Mouse (Mus musculus) G1E-ER4 (cell line): ENCODE results near the gene Mtf2. TPM values are rescaled to one million over a fixed set of nuclear protein-coding genes. Genes with fewer than 3 reads are reported as not detected.

Experiments
- GATA1 ChIP-seq: IDR thresholded peaks from one replicate; pipeline ENCODE4 v1.8.0; 2012; ENCODE audit warnings: low read length, inconsistent platforms
- polyA plus RNA-seq: library from polyadenylated mRNA; stranded (reverse); fragments of >175 nt; gene quantifications from 2 replicates; pipeline ENCODE4 v1.2.3, GENCODE M21; 2012

Gene Mtf2
- 17.9 and 33.5 TPM in 2 replicates for polyA plus RNA-seq

DNA sequence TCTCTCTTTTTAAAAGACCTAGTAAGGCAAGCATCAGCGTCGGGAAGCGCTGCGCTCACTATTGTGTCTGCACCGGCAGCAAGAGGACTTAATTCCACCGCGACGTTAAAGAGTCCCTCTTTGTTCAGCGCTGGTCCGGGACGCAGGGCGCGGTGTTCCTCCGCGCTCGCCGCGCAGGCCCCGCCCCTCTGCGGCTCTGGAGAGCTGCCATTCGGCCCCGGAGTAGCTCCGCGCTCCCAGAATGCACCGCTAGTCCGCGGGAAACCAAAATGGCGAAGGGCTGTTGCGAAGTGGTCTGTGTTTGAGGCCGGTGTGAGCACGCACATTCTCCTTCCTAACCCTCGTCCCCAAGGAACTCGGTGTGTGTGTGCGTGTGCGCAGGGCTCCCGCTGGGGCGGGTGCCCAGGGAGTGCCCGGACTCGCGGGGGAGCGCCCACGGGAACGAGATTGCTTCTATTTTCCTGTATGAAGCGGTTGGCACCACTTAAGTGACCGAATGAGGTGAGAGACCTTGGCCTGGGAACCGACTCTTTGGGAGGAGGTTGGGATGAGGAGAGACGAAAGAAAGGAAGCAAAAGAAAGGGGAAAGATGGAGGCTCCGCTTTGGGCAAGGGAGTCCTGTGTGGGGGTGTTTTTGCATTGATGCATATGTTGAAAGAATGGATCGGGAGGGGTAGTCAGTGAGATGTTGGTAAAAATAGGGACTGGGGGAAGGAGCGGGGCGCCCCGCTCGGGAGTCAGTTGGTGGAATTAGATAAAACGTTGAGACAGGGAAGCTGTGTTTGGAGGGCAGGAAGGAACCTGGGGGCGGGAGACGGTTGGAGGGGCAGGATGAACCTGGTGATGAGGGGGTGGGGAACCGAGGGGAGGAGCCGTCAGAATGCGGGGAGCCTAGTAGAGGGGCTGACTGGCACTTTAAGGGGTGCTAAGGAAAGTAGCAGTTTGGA, at the start of gene Mtf2:
Gene Mtf2 (plus strand): TSS at position 210 of the 947 bp plus-strand sequence.
- TF ChIP-seq GATA1, result no peak

DNA sequence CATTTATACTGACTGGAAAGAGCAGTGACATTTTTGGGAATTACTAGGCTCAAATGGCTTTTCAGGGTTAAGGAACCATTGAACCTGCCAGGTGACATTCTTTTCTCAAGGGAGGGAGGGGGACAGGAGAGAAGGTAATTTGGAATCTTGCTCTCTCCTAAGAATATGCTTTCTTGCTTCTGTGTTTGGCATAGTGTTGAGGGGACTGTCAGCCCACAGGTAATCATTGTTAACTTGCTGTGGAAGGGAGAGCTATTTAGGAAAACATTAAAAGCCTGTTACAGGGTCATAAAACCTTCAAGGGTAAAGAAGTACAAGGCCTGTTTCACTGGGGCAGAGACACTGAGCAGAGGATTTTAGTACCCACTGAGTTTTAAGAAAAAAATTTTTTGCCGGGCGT, 48.2 kb upstream of the Mtf2 start:
- no peak for TF ChIP-seq GATA1

DNA sequence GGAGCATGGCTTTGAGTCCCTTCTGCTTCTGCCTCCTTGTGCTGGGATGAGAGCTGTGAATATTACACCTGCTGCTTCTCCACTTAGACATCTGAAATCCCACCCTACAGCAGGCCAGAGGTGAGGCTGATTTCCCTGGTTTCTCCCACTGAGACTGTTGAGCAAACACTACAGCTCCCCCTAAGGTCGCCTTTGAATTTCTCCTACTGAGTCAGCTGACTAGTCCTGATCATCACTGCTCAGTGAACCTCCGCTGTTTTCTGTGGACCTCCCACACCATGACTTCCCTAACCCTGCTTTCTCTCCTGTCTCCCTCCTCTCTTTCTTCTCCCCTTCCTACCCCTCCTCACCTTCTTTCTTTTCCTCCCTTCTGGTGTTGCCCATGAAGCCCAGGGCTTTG, 46.1 kb upstream of the Mtf2 start:
- TF ChIP-seq GATA1, result no peak

DNA sequence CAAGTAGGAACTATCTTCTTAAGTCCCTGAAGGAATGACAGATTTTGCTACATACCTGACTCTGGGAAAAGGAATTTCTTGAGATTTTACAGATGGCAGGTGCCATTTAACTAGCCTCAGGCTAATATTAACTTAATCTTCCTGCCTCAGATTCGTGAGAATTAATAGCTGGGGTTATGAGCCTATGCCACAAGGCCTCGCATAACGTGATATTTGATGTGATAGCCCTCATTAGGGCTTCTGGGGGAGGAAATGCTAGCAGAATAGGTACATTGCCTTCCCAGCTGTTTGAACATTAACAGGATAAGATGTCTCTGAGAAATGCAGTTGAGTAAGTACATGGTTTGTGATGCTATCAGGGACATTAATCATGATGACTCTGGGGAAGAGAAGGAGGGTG, 44.1 kb upstream of the Mtf2 start:
- TF ChIP-seq GATA1, result no peak

DNA sequence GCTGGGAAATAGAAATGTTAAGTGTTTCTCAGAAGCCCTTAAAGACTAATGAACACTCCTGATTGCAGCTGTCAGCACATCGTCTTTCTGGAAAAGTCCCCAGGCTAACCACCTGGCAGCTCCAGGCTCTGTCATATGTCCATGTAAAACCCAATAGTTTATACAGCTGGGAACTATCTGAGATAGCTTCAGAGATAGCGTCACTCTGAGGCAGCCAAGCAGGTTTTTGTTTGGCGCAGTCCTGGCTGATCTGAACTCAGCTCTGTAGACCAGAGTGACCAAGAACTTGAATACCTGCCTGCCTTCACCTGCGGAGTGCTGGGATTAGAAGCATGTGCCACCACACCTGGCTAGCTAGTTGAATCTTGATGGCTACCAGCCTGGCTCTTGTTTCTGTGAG, 37.2 kb upstream of the Mtf2 start:
- no peak for TF ChIP-seq GATA1

DNA sequence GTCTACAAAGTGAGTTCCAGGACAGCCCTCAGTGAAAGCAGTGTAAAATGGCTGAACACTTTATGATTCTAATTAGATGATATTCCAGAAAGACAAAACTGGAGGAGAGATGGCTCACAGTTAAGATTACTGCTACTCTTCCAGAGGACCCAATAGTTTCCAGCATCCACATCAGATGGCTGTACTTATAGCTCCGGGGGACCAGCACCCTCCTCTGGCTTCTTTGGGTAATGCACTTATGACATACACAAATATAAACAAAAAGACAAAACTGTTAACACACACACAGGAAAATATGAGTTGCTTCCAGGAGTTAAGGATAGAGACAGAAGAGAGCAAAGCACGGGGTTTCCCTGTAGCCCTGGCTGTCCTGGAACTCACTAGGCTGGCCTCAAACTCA, 35.5 kb upstream of the Mtf2 start:
- no peak for TF ChIP-seq GATA1

DNA sequence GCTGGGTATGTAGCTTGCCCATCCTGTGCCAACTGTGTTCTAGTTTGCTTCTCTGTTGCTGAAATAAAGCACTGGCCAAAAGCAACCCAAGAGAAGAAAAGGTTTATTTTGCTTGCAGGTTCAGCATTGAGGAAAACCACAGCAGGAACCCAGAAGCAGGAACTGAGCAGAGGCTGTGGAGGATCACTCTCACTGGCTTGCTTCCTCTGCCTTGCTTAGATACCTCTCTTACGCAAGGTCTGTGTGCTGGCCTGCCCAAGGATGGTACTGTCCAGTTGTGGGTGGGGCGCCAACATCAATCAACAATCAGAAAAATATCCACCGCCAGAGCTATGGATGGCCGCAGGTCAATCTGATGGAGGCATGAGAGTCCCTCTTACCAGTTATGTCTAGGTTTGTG, 34.2 kb upstream of the Mtf2 start:
- TF ChIP-seq GATA1, result no peak

DNA sequence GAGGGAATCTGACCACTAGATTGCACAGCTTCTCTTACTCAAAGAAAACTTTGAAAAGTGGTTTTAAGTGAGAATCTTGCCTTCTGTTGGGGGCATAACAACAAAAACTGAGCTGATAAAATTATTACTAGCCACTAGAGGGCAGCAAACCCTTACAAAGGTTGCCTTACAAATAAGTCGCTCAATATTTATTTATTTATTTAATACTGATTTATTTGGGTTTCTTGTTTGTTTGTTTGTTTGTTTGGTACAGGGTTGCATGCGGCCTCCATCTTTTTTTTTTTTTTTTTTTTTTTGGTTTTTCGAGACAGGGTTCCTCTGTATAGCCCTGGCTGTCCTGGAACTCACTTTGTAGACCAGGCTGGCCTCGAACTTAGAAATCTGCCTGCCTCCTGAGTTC, 31.3 kb upstream of the Mtf2 start:
- no peak for TF ChIP-seq GATA1

DNA sequence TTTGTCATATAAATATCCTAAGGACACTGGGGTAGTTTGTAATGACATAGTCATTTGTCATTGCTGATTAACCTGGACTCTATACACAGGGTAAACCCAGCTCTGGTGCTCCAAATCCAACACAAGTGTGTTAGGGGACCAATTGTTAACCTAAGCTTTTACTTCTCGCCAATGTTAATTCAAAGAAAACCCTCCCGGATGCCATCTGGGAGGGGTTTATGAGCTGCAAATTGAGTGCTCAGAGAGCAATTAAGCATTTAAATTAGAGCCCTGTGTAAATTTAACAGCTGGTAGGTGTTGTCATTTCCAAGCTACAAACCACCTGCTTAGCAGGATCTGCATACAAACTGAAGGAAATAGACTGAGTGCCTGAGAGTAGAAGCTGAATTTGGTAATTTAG, 30.0 kb upstream of the Mtf2 start:
- TF ChIP-seq GATA1, result no peak

DNA sequence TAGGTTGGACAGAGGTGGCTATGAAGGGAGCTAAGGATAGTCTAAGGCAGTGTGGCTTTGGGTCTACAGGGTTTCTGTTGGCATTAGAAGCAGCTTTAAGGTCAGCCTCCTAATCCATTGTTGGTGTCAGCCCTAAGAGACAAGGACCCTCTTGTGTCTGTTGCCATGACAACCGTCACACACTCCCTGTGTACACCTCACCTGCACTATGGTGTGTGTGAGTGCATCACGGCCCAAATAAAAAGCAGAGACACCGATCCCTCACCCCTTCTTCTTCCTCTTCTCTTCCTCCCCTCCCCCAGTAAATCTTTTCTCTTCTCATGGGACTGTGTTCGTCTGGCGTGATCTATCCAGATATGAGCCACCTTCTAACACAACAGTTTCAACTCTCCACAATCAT, 23.4 kb upstream of the Mtf2 start:
- no peak for TF ChIP-seq GATA1

DNA sequence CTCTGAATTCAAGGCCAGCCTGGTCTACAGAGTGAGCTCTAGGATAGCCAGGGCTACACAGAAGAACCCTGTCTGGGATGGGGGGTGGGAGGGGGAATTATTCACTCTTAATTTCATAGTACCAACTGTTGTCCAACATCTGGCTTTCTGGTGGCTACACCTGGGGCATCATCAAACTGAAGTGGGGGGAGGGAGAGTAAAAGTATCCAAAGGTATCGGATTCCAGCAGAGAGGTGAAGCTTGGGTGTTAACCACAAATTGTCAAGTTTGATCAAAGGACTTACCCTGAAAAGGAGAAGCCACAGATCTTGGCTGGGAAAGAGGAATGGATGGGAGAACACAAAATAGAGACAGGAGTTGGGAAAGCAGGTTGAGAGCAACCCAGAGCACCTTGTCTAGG, 21.6 kb upstream of the Mtf2 start:
- no peak for TF ChIP-seq GATA1

DNA sequence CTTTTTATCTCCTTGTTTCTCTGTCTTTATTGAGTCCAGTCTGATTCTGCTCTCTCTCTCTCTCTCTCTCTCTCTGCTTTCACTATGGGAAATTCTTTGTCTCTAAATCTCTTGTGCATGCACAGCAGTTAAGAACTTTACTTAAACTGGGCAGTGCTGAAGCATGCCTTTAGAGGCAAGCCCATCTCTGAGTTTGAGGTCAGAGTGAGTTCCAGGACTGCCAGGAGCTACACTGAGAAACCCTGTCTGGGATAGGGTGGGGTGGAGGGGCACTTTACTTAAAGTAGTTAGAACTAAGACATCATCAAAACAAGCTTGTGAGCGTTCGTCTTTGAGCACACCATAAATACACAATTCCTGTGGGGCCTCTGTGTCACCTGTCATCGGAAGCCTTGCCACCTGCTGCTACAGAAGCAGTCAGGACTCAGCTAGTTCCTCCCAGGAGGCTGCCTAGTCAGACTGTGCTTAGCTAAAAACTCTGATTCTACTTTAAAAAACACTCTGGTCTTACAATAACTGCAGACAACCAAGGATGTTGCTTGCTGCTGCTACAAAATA, 15.7 kb upstream of the Mtf2 start:
- TF ChIP-seq GATA1, result no peak

DNA sequence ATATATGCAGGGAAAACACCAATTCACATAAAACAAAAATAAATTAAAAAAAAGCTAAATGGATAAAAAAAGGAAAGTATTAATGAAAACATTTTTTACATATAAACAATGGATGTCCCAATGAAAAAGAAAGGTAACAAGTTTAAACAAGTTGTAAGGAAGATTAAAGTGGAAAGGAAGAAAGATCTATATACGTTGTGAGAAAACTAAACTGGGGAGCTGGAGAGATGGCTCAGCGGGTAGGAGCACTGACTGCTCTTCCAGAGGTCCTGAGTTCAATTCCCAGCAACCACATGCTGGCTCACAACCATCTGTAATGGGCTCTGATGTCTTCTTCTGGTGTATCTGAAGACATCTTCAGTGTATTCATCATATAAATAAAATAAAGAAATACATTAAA, 14.4 kb upstream of the Mtf2 start:
- no peak for TF ChIP-seq GATA1

DNA sequence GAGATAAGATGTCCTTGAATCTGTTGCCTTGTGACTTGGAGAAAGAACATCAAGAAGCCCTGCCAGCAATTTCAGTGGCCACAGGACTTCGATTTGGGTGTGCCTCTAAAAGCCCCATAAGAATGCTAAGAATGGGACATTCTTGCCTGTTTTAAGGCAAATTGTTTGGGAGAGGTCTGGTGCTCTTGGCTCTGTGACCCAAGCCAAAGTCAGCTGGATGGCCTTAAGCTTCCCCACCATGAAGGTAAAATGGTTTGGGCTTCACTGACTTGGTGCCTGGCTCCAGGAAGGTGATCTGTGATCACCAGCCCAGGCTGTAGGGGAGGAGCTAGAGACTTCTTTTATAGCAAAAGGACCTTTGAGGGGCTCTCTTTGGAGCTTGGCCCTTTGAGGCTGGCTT, 13.3 kb upstream of the Mtf2 start:
- no peak for TF ChIP-seq GATA1

DNA sequence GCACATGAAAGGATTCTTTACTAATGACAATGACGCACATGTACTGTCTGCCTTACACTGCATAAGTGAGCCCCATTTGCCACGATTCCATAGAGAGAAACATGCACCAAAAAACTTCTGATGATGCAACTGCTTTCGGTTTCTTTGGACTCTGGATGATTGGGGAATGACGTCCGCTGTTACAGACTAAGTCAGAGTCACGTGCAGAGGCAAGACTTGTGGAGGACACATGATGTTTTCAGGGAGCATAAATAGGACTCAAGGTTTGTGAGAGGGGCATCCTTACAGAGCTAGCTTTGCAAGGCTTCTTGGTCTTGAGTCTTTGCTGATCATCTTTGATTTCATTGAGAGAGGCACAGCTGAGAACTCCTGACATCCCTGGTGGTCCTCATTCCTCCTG, 11.9 kb upstream of the Mtf2 start:
- TF ChIP-seq GATA1, result no peak

DNA sequence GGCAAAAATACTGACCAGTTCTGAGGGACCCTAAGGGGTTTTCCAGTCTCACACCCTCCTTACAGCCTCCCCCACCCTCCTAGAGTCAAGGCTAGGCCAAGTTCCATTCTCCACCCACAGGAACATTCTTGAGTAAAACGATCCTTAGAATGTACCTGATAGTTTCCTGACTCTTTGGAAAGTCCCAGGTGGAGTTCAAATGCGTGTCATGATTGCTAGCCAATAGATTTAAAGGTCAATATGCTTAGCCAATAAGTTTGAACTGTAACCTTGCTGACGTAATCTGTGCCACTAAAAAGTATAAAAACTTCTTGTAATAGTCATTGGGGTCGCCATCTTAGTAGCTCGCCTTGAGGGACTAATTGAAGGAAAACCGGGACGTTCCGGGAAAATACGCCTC, 5.1 kb upstream of the Mtf2 start:
- TF ChIP-seq GATA1, result no peak

DNA sequence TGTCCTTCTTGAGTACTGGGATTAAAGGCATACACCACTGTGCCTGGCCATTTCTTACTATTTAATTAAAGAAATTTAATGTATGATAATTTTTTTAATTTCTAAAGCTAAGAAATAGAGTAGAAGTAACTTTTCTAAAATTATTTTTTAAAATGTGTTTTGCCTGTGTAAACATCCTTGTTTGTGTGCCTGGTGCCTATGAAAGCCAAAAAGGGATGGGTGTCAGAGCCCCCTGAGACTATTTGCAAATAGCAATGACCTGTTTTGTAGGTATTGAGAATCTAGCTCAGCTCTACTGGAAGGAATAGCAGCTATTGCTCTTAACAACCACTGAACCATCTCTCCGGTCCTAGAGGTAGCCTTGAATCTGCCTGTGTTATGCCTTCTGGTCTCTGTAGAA, 6.8 kb downstream of the Mtf2 start:
- TF ChIP-seq GATA1, result no peak
